Mouse (Mus musculus): ENCODE data around the gene Mettl9. TPM values are rescaled to one million over a fixed set of nuclear protein-coding genes. Genes with fewer than 3 reads are reported as not detected.
A peak's percentile ranks its signal among the peaks of the same experiment; 100 is the strongest.
"Not testable (repeated sequence)": the region's sequence is repeated elsewhere in the genome, so short reads cannot be mapped to it uniquely, and the experiment has no call there.

Mettl9 gene
- polyA plus RNA-seq, 1 experiment from 2014 or later, result 200 TPM

DNA sequence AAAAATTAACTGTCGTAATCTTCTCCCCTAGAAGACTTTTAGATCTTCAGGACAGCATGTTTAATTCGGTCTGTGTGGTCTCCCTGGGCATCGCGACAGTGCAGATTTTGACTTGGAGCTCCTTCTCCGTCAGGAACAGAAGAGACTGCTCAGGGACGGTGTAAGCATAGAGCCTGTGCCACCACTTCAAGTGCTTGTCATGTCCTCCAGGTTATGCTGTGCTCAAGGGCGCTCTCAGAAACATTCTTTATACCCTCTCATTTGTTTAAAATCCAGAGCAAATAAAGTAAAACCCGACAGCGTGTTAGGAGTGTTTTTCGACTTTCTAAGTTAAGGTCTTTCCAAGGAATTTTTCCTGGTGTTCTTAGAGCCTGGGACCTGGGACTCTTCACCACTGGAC, 19.8 kb upstream of the Mettl9 start:
- Histone ChIP-seq H3K9ac (replicated peaks; ENCODE audit: low read depth, low read length) (no peak overlapping the region), H3K27ac (ENCODE audit: low read depth, low read length) (no peak overlapping the region), H3K4me1 (ENCODE audit: control insufficient read depth, insufficient read depth, low read length) (no peaks in the 10 kb centered on the region), H3K36me3 (ENCODE audit: control insufficient read depth, insufficient read depth, low read length) (no peaks in the 10 kb centered on the region), H3K9me3 (ENCODE audit: control insufficient read depth, low read length) (no peaks in the 10 kb centered on the region), H3K4me2 (ENCODE audit: low read depth, low read length) (no peak overlapping the region), H3K27me3 (ENCODE audit: control insufficient read depth, insufficient read depth, low read length) (no peaks in the 10 kb centered on the region), H3K4me3 (ENCODE audit: low read depth, low read length) (no peak overlapping the region)
- 90% methylated on average over 10 of the region's 10 CpGs for WGBS
- no peak for ATAC-seq (ENCODE audit: low read depth)

GRCm38 (mm10) chr7:121018778-121019177, 15.5 kb upstream of the Mettl9 start:
- no peaks in the 10 kb centered on the region for H3K4me1 ChIP-seq (ENCODE audit: control insufficient read depth, insufficient read depth, low read length)
- H3K4me2 ChIP-seq (ENCODE audit: low read depth, low read length), result no peak overlapping the region
- H3K27me3 ChIP-seq (ENCODE audit: control insufficient read depth, insufficient read depth, low read length), result no peaks in the 10 kb centered on the region
- H3K4me3 ChIP-seq (ENCODE audit: low read depth, low read length), result no peak overlapping the region
- no peaks in the 10 kb centered on the region for H3K9me3 ChIP-seq (ENCODE audit: control insufficient read depth, low read length)
- H3K9ac ChIP-seq (replicated peaks; ENCODE audit: low read depth, low read length), result no peak overlapping the region
- WGBS, result 88% methylated on average over 3 of the region's 3 CpGs
- ATAC-seq (ENCODE audit: low read depth), result no peak
- H3K27ac ChIP-seq (ENCODE audit: low read depth, low read length), result no peak overlapping the region
- H3K36me3 ChIP-seq (ENCODE audit: control insufficient read depth, insufficient read depth, low read length), result no peaks in the 10 kb centered on the region

- Histone ChIP-seq H3K27ac (ENCODE audit: low read depth, low read length) (no peak overlapping the region), H3K9me3 (ENCODE audit: control insufficient read depth, low read length) (no peaks in the 10 kb centered on the region), H3K27me3 (ENCODE audit: control insufficient read depth, insufficient read depth, low read length) (no peaks in the 10 kb centered on the region), H3K4me1 (ENCODE audit: control insufficient read depth, insufficient read depth, low read length) (no peaks in the 10 kb centered on the region), H3K4me3 (ENCODE audit: low read depth, low read length) (no peak overlapping the region), H3K9ac (replicated peaks; ENCODE audit: low read depth, low read length) (no peak overlapping the region), H3K4me2 (ENCODE audit: low read depth, low read length) (no peak overlapping the region), H3K36me3 (ENCODE audit: control insufficient read depth, insufficient read depth, low read length) (no peaks in the 10 kb centered on the region)
- ATAC-seq (ENCODE audit: low read depth), result no peak
- 43% methylated on average over 8 of the region's 8 CpGs for WGBS
These were observed 14.0 kb upstream of the Mettl9 start for GRCm38 (mm10) chr7:121020277-121020676.

GRCm38 (mm10) chr7:121025221-121026008, 8.8 kb upstream of the Mettl9 start:
- Histone ChIP-seq H3K27ac (ENCODE audit: low read depth, low read length) (no peak overlapping the region), H3K4me1 (ENCODE audit: control insufficient read depth, insufficient read depth, low read length) (no peaks in the 10 kb centered on the region), H3K4me2 (ENCODE audit: low read depth, low read length) (no peak overlapping the region), H3K4me3 (ENCODE audit: low read depth, low read length) (no peak overlapping the region), H3K27me3 (ENCODE audit: control insufficient read depth, insufficient read depth, low read length) (no peaks in the 10 kb centered on the region), H3K36me3 (ENCODE audit: control insufficient read depth, insufficient read depth, low read length) (no peaks in the 10 kb centered on the region), H3K9me3 (ENCODE audit: control insufficient read depth, low read length) (no peaks in the 10 kb centered on the region), H3K9ac (replicated peaks; ENCODE audit: low read depth, low read length) (no peak overlapping the region)
- no peak for ATAC-seq (ENCODE audit: low read depth)
- 87% methylated on average over 6 of the region's 6 CpGs for WGBS

- no peaks in the 10 kb centered on the region for H3K27me3 ChIP-seq (ENCODE audit: control insufficient read depth, insufficient read depth, low read length)
- H3K36me3 ChIP-seq (ENCODE audit: control insufficient read depth, insufficient read depth, low read length), result no peaks in the 10 kb centered on the region
- H3K27ac ChIP-seq (ENCODE audit: low read depth, low read length), result no peak overlapping the region
- 58% methylated on average over 3 of the region's 3 CpGs for WGBS
- H3K4me2 ChIP-seq (ENCODE audit: low read depth, low read length), result no peak overlapping the region
- no peak overlapping the region for H3K4me3 ChIP-seq (ENCODE audit: low read depth, low read length)
- H3K4me1 ChIP-seq (ENCODE audit: control insufficient read depth, insufficient read depth, low read length), result no peaks in the 10 kb centered on the region
- H3K9ac ChIP-seq (replicated peaks; ENCODE audit: low read depth, low read length), result no peak overlapping the region
- no peaks in the 10 kb centered on the region for H3K9me3 ChIP-seq (ENCODE audit: control insufficient read depth, low read length)
- no peak for ATAC-seq (ENCODE audit: low read depth)
These were observed 7.9 kb upstream of the Mettl9 start for GRCm38 (mm10) chr7:121026300-121026699.

DNA sequence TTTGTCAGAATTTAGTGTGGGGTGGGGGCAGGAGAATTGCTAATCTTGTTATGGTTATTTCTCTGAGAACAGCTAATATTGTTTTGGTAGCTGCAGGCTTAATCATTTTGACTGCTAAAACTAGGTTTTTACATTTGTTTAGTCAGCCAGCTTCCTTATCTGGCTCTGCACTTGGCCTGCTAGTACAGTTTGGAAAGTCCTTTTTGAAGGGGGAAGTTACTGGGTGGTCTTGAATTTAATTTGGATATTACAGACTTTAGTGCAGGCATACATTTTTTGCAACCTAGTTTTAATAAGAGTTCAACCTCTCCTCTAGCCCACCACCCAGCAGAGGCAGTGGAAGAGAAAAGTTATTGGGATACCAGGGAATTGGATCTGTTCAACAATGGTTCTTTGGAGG, 4.3 kb upstream of the Mettl9 start:
- H3K36me3 ChIP-seq (ENCODE audit: control insufficient read depth, insufficient read depth, low read length); H3K27me3 ChIP-seq (ENCODE audit: control insufficient read depth, insufficient read depth, low read length); H3K27ac ChIP-seq (ENCODE audit: low read depth, low read length); H3K4me3 ChIP-seq (ENCODE audit: low read depth, low read length); H3K4me1 ChIP-seq (ENCODE audit: control insufficient read depth, insufficient read depth, low read length); ATAC-seq (ENCODE audit: low read depth); H3K4me2 ChIP-seq (ENCODE audit: low read depth, low read length); H3K9ac ChIP-seq (replicated peaks; ENCODE audit: low read depth, low read length); H3K9me3 ChIP-seq (ENCODE audit: control insufficient read depth, low read length): not testable (repeated sequence)

GRCm38 (mm10) chr7:121034701-121035141, 476 bp downstream of the Mettl9 start:
- Histone ChIP-seq H3K9me3 (ENCODE audit: control insufficient read depth, low read length) (no peaks in the 10 kb centered on the region), H3K36me3 (ENCODE audit: control insufficient read depth, insufficient read depth, low read length) (no peaks in the 10 kb centered on the region), H3K9ac (replicated peaks; ENCODE audit: low read depth, low read length) (peak overlapping the region; percentile 95), H3K4me2 (ENCODE audit: low read depth, low read length) (peak overlapping the region; percentile 80), H3K27ac (ENCODE audit: low read depth, low read length) (peak overlapping the region; percentile 97), H3K4me1 (ENCODE audit: control insufficient read depth, insufficient read depth, low read length) (peaks cover 30% of the 10 kb centered on the region), H3K4me3 (ENCODE audit: low read depth, low read length) (peak overlapping the region; percentile 89), H3K27me3 (ENCODE audit: control insufficient read depth, insufficient read depth, low read length) (no peaks in the 10 kb centered on the region)
- ATAC-seq (ENCODE audit: low read depth), result peak; percentile 80
- WGBS, result under 1% methylated on average over 26 of the region's 63 CpGs

DNA sequence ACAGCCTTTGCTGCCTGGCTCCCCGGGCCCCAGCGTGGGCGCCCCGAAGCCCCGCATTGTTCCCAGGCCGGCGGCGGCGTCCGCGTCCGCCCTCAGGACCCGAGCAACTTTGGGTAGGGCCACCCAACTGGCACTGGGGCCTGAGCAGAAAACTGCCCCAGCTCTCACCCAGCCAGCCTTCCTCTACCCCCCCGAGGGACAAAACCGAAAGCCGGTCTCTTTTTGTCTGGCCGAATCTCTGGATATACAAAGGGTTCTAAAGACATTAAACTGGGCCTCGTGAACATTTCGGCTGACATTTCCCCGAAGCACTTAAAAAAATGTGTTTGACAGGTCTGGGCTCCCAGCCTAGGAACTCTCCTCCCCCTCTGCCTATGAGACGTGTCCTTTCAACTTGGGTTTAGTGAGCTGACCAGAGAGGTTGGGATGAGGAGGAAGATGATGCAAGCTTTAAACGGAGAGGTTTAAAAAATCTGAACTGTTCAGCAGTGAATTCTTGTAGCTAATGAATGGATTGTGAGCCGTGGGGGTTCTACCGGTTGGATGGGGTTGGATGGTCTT, 996 bp downstream of the Mettl9 start:
- ATAC-seq (ENCODE audit: low read depth), result peak; percentile 38
- H3K4me2 ChIP-seq (ENCODE audit: low read depth, low read length), result peak overlapping the region; percentile 80
- H3K9ac ChIP-seq (replicated peaks; ENCODE audit: low read depth, low read length), result peak overlapping the region; percentile 95
- peak overlapping the region; percentile 97 for H3K27ac ChIP-seq (ENCODE audit: low read depth, low read length)
- H3K9me3 ChIP-seq (ENCODE audit: control insufficient read depth, low read length), result no peaks in the 10 kb centered on the region
- no peaks in the 10 kb centered on the region for H3K36me3 ChIP-seq (ENCODE audit: control insufficient read depth, insufficient read depth, low read length)
- H3K27me3 ChIP-seq (ENCODE audit: control insufficient read depth, insufficient read depth, low read length), result no peaks in the 10 kb centered on the region
- peak overlapping the region; percentile 89 for H3K4me3 ChIP-seq (ENCODE audit: low read depth, low read length)
- WGBS, result under 1% methylated on average over 24 of the region's 24 CpGs
- H3K4me1 ChIP-seq (ENCODE audit: control insufficient read depth, insufficient read depth, low read length), result peaks cover 33% of the 10 kb centered on the region

DNA sequence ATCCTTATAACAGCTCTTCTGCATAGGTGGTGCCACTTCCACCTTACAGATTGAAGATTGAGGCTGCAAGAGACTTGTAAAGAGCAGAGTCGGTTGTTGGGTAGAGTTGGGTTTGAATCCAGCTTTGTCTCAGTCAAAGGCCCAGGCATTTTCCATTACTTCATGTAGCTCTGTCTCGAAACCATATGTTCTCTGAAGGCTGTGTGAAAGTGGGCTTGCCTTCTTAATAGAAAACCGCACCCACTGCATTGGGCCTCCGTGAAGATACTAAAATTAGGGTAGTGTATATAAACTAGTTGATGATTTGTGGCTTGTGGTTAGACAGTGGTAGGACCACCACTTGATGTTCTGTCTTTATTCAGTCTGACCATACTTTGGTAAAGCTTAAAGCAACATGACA, 6.3 kb downstream of the Mettl9 start:
- Histone ChIP-seq H3K27ac (ENCODE audit: low read depth, low read length) (no peak overlapping the region), H3K4me3 (ENCODE audit: low read depth, low read length) (no peak overlapping the region), H3K4me1 (ENCODE audit: control insufficient read depth, insufficient read depth, low read length) (peaks cover 36% of the 10 kb centered on the region), H3K9me3 (ENCODE audit: control insufficient read depth, low read length) (no peaks in the 10 kb centered on the region), H3K9ac (replicated peaks; ENCODE audit: low read depth, low read length) (no peak overlapping the region), H3K36me3 (ENCODE audit: control insufficient read depth, insufficient read depth, low read length) (no peaks in the 10 kb centered on the region), H3K27me3 (ENCODE audit: control insufficient read depth, insufficient read depth, low read length) (no peaks in the 10 kb centered on the region), H3K4me2 (ENCODE audit: low read depth, low read length) (no peak overlapping the region)
- 95% methylated on average over 4 of the region's 4 CpGs for WGBS
- no peak for ATAC-seq (ENCODE audit: low read depth)
